Mouse (Mus musculus) hindbrain, postnatal 0 days (tissue): ENCODE measurements at regions not wholly inside any gene's neighbourhood (a gene's known extent, or its start where the extent isn't known, plus 50 kb on each side); places are given as distances from the start of the nearest gene placed in this dataset.

Experiments used
- ATAC-seq: fragments of 200-750 bp; cut with Nextera tagmentation; 2 replicates; pipeline ENCODE4 v1.8.0; 2017; ENCODE audit warnings: mild to moderate bottlenecking, moderate TSS enrichment, moderate library complexity
- DNase-seq: peaks from one replicate; pipeline ENCODE4 v3.0.0-alpha.2; 2015; ENCODE audit warnings: low spot score
- H3K27ac ChIP-seq: fragments of 300-500 bp; sonication (generic); 2 replicates; pipeline ENCODE4 v1.5.1; 2014; ENCODE audit warnings: mild to moderate bottlenecking
- H3K27me3 ChIP-seq: fragments of 300-500 bp; sonication (generic); 2 replicates; pipeline ENCODE4 v1.6.1; 2014; ENCODE audit warnings: low read length, mixed read lengths; ENCODE audit not compliant: insufficient read depth
- H3K36me3 ChIP-seq: fragments of 300-500 bp; sonication (generic); 2 replicates; pipeline ENCODE4 v1.6.1; 2014; ENCODE audit warnings: low read length, mixed read lengths; ENCODE audit not compliant: insufficient read depth
- H3K4me1 ChIP-seq: fragments of 300-500 bp; sonication (generic); 2 replicates; pipeline ENCODE4 v1.6.1; 2014; ENCODE audit warnings: antibody characterized with exemption, low read length, mixed read lengths; ENCODE audit not compliant: insufficient read depth
- H3K4me2 ChIP-seq: fragments of 300-500 bp; sonication (generic); 2 replicates; pipeline ENCODE4 v1.6.1; 2014; ENCODE audit warnings: low read depth, mild to moderate bottlenecking, low read length, moderate library complexity, mixed read lengths
- H3K4me3 ChIP-seq: fragments of 300-500 bp; sonication (generic); 2 replicates; pipeline ENCODE4 v1.5.1; 2014; ENCODE audit warnings: low read length
- H3K9ac ChIP-seq: fragments of 300-500 bp; sonication (generic); replicated peaks from 2 replicates; pipeline ENCODE4 v1.6.1; 2014; ENCODE audit warnings: mild to moderate bottlenecking, low read length, moderate library complexity, mixed read lengths
- H3K9me3 ChIP-seq: fragments of 300-500 bp; sonication (generic); 2 replicates; pipeline ENCODE4 v1.6.1; 2016; ENCODE audit warnings: low read length, mixed read lengths
- CTCF ChIP-seq: IDR thresholded peaks from 2 replicates; pipeline ENCODE4 v1.5.1; 2016; ENCODE audit warnings: antibody characterized with exemption, control low read depth, low read depth
- WGBS: fragments of 180-500 bp; shearing (Covaris S2); extraction: QIAGEN DNeasy Blood & Tissue Kit; methylation state at CpG from one replicate; pipeline ENCODE4 v1.1.7; 2014; 5-methylcytosine and 5-hydroxymethylcytosine counted together

- WGBS = 31% methylated on average over 2 of the region's 2 CpGs
- no peak for DNase-seq
- no peak for ATAC-seq
- H3K9me3 ChIP-seq = no peaks in the 10 kb centered on the region
- H3K4me2 ChIP-seq = no peak overlapping the region
- H3K36me3 ChIP-seq = no peaks in the 10 kb centered on the region
- no peak overlapping the region for H3K27ac ChIP-seq
- no peaks in the 10 kb centered on the region for H3K27me3 ChIP-seq
- H3K4me3 ChIP-seq = no peak overlapping the region
- no peak for TF ChIP-seq CTCF
- no peaks in the 10 kb centered on the region for H3K4me1 ChIP-seq
- H3K9ac ChIP-seq = no peak overlapping the region
Observed at GRCm38 (mm10) chr12:36793799-36794198, 314.5 kb upstream of the Meox2 start.

GRCm38 (mm10) chr12:36796201-36796600 lies 312.1 kb upstream of the Meox2 start:
- no peak overlapping the region for H3K4me2 ChIP-seq
- no peak overlapping the region for H3K27ac ChIP-seq
- ATAC-seq (no peak), DNase-seq (no peak)
- TF ChIP-seq CTCF = no peak
- 70% methylated on average over 4 of the region's 4 CpGs for WGBS
- no peaks in the 10 kb centered on the region for H3K9me3 ChIP-seq
- no peaks in the 10 kb centered on the region for H3K4me1 ChIP-seq
- no peak overlapping the region for H3K9ac ChIP-seq
- H3K36me3 ChIP-seq = no peaks in the 10 kb centered on the region
- no peak overlapping the region for H3K4me3 ChIP-seq
- H3K27me3 ChIP-seq = no peaks in the 10 kb centered on the region

- no peak overlapping the region for H3K4me3 ChIP-seq
- no peaks in the 10 kb centered on the region for H3K36me3 ChIP-seq
- WGBS = 96% methylated on average over 2 of the region's 2 CpGs
- H3K27me3 ChIP-seq = no peaks in the 10 kb centered on the region
- H3K9ac ChIP-seq = no peak overlapping the region
- no peaks in the 10 kb centered on the region for H3K9me3 ChIP-seq
- DNase-seq (no peak), ATAC-seq (no peak)
- TF ChIP-seq CTCF = no peak
- no peak overlapping the region for H3K27ac ChIP-seq
- no peak overlapping the region for H3K4me2 ChIP-seq
- no peaks in the 10 kb centered on the region for H3K4me1 ChIP-seq
Observed at GRCm38 (mm10) chr12:36817938-36818337, 290.4 kb upstream of the Meox2 start.

- no peak overlapping the region for H3K4me2 ChIP-seq
- H3K4me1 ChIP-seq = no peaks in the 10 kb centered on the region
- 91% methylated on average over 3 of the region's 3 CpGs for WGBS
- no peak for DNase-seq
- H3K9me3 ChIP-seq = no peaks in the 10 kb centered on the region
- H3K27me3 ChIP-seq = no peaks in the 10 kb centered on the region
- H3K27ac ChIP-seq = no peak overlapping the region
- ATAC-seq = no peak
- no peak overlapping the region for H3K4me3 ChIP-seq
- H3K9ac ChIP-seq = no peak overlapping the region
- no peak for TF ChIP-seq CTCF
- no peaks in the 10 kb centered on the region for H3K36me3 ChIP-seq
Observed at GRCm38 (mm10) chr12:36818852-36819251, 289.5 kb upstream of the Meox2 start.

- ATAC-seq = no peak
- no peak for TF ChIP-seq CTCF
- no peak overlapping the region for H3K27ac ChIP-seq
- DNase-seq = no peak
- no peak overlapping the region for H3K4me2 ChIP-seq
- no peak overlapping the region for H3K4me3 ChIP-seq
- H3K4me1 ChIP-seq = no peaks in the 10 kb centered on the region
- H3K27me3 ChIP-seq = no peaks in the 10 kb centered on the region
- no peaks in the 10 kb centered on the region for H3K9me3 ChIP-seq
- no peaks in the 10 kb centered on the region for H3K36me3 ChIP-seq
- H3K9ac ChIP-seq = no peak overlapping the region
- WGBS = 72% methylated on average over 6 of the region's 6 CpGs
Observed at GRCm38 (mm10) chr12:36826766-36827165, 281.6 kb upstream of the Meox2 start.

- ATAC-seq (no peak), DNase-seq (no peak)
- TF ChIP-seq CTCF = no peak
- Histone ChIP-seq H3K9ac (no peak overlapping the region), H3K27me3 (no peaks in the 10 kb centered on the region), H3K4me1 (no peaks in the 10 kb centered on the region), H3K27ac (no peak overlapping the region), H3K4me2 (no peak overlapping the region), H3K4me3 (no peak overlapping the region), H3K36me3 (no peaks in the 10 kb centered on the region), H3K9me3 (no peaks in the 10 kb centered on the region)
- 78% methylated on average over 14 of the region's 14 CpGs for WGBS
Observed at GRCm38 (mm10) chr12:36831307-36831997, 276.9 kb upstream of the Meox2 start.

- no peak for TF ChIP-seq CTCF
- WGBS = 93% methylated on average over 1 of the region's 1 CpGs
- no peak overlapping the region for H3K27ac ChIP-seq
- DNase-seq = no peak
- no peak overlapping the region for H3K4me3 ChIP-seq
- H3K4me1 ChIP-seq = no peaks in the 10 kb centered on the region
- no peaks in the 10 kb centered on the region for H3K9me3 ChIP-seq
- no peak overlapping the region for H3K9ac ChIP-seq
- ATAC-seq = no peak
- H3K4me2 ChIP-seq = no peak overlapping the region
- no peaks in the 10 kb centered on the region for H3K36me3 ChIP-seq
- H3K27me3 ChIP-seq = no peaks in the 10 kb centered on the region
Observed at GRCm38 (mm10) chr12:36842957-36843356, 265.4 kb upstream of the Meox2 start.
